Mouse (Mus musculus) CH12.LX (cell line): ENCODE measurements around the gene Mad2l2. TPM values are rescaled to one million over a fixed set of nuclear protein-coding genes. Genes with fewer than 3 reads are reported as not detected.

Experiments used
- DNase-seq: peaks from one replicate; pipeline ENCODE4 v3.0.0-alpha.2; 2013; ENCODE audit errors: extremely low read depth
- H3K27ac ChIP-seq: 2 replicates; pipeline ENCODE4 v1.5.1; 2012; ENCODE audit warnings: low read depth, mild to moderate bottlenecking, control low read depth, moderate library complexity; ENCODE audit not compliant: insufficient read depth
- H3K27me3 ChIP-seq: replicated peaks from 2 replicates; pipeline ENCODE3; 2012; ENCODE audit warnings: inconsistent platforms
- H3K36me3 ChIP-seq, 2 experiments: replicated peaks in 1 of 2; 2 replicates each; pipeline versions ENCODE3 to v1.6.1; 2012; ENCODE audit warnings: inconsistent platforms in 1 of 2, low read length in 1 of 2, mild to moderate bottlenecking in 1 of 2, mixed read lengths in 1 of 2, moderate library complexity in 1 of 2; ENCODE audit not compliant: control insufficient read depth in 1 of 2, insufficient read depth in 1 of 2
- H3K4me1 ChIP-seq, 2 experiments: 2 replicates each; pipeline ENCODE4 v1.6.1; 2012; ENCODE audit warnings: inconsistent platforms in 1 of 2, moderate library complexity in 1 of 2; ENCODE audit not compliant: insufficient read depth in 2 of 2, control insufficient read depth in 1 of 2
- H3K4me2 ChIP-seq: 2 replicates; pipeline ENCODE4 v1.6.1; 2012; ENCODE audit warnings: low read depth, mild to moderate bottlenecking, control low read depth; ENCODE audit not compliant: poor library complexity, insufficient read depth, severe bottlenecking
- H3K4me3 ChIP-seq, 3 experiments: fragments of 150-350 bp in 1 of 3; sonication (generic) in 1 of 3; replicated peaks in 1 of 3; 2 replicates each; pipeline versions ENCODE3 to v1.5.1; 2011 to 2012; ENCODE audit warnings: low read depth in 2 of 3, low read length in 2 of 3, mild to moderate bottlenecking in 2 of 3, moderate library complexity in 2 of 3, control low read depth in 1 of 3, improper control_type of control experiment in 1 of 3, inconsistent platforms in 1 of 3, mixed read lengths in 1 of 3; ENCODE audit not compliant: poor library complexity in 1 of 3
- H3K79me2 ChIP-seq: replicated peaks from 2 replicates; pipeline ENCODE4 v1.6.1; 2012; ENCODE audit warnings: mild to moderate bottlenecking, moderate library complexity; ENCODE audit not compliant: control insufficient read depth, poor library complexity, insufficient read depth, severe bottlenecking; ENCODE audit errors: extremely low read depth
- H3K9ac ChIP-seq: 2 replicates; pipeline ENCODE4 v1.6.1; 2012; ENCODE audit warnings: low read depth, mild to moderate bottlenecking, control low read depth, moderate library complexity; ENCODE audit not compliant: insufficient read depth
- H3K9me3 ChIP-seq: replicated peaks from 2 replicates; pipeline ENCODE3; 2012; ENCODE audit warnings: low read length, inconsistent platforms, mixed read lengths
- CHD1 ChIP-seq: IDR thresholded peaks from 2 replicates; pipeline ENCODE4 v1.6.1; 2012; ENCODE audit warnings: low read depth, low read length, improper control_type of control experiment, inconsistent platforms
- CHD2 ChIP-seq: IDR thresholded peaks from 2 replicates; pipeline ENCODE4 v1.6.1; 2011; ENCODE audit warnings: low read length, improper control_type of control experiment
- CTCF ChIP-seq, 2 experiments: IDR thresholded peaks in 1 of 2; conservative IDR thresholded peaks in 1 of 2; 2 replicates each; pipeline ENCODE4 v1.5.1; 2011 to 2012; ENCODE audit warnings: low read depth in 2 of 2, low read length in 2 of 2, improper control_type of control experiment in 1 of 2, inconsistent platforms in 1 of 2, mild to moderate bottlenecking in 1 of 2, moderate library complexity in 1 of 2
- ELF1 ChIP-seq: IDR thresholded peaks from 2 replicates; pipeline ENCODE4 v1.6.1; 2014; ENCODE audit warnings: low read depth, mild to moderate bottlenecking, inconsistent platforms, low read length, improper control_type of control experiment
- GABPA ChIP-seq: IDR thresholded peaks from 2 replicates; pipeline ENCODE4 v1.6.1; 2012; ENCODE audit warnings: low read depth, low read length, improper control_type of control experiment, inconsistent platforms; ENCODE audit not compliant: insufficient replicate concordance
- IRF4 ChIP-seq: IDR thresholded peaks from 2 replicates; pipeline ENCODE4 v1.6.1; 2014; ENCODE audit warnings: low read depth, mild to moderate bottlenecking, inconsistent platforms, low read length, improper control_type of control experiment
- MAFK ChIP-seq: IDR thresholded peaks from 2 replicates; pipeline ENCODE4 v1.6.1; 2011; ENCODE audit warnings: low read length, improper control_type of control experiment; ENCODE audit not compliant: insufficient replicate concordance
- MXI1 ChIP-seq: IDR thresholded peaks from 2 replicates; pipeline ENCODE4 v1.6.1; 2011; ENCODE audit warnings: mild to moderate bottlenecking, low read depth, low read length, improper control_type of control experiment
- MYC ChIP-seq: IDR thresholded peaks from 2 replicates; pipeline ENCODE4 v1.6.1; 2011; ENCODE audit warnings: low read depth, mild to moderate bottlenecking, improper control_type of control experiment, low read length
- NELFE ChIP-seq: IDR thresholded peaks from 2 replicates; pipeline ENCODE4 v1.6.1; 2011; ENCODE audit warnings: low read depth, low read length, improper control_type of control experiment
- NRF1 ChIP-seq: IDR thresholded peaks from 2 replicates; pipeline ENCODE4 v1.6.1; 2014; ENCODE audit warnings: low read depth, mild to moderate bottlenecking, inconsistent platforms, low read length, improper control_type of control experiment, moderate library complexity
- RCOR1 ChIP-seq: conservative IDR thresholded peaks from 2 replicates; pipeline ENCODE4 v1.6.1; 2012; ENCODE audit warnings: low read depth, mild to moderate bottlenecking, inconsistent platforms, low read length, improper control_type of control experiment
- SMC3 ChIP-seq: IDR thresholded peaks from 2 replicates; pipeline ENCODE4 v1.6.1; 2011; ENCODE audit warnings: low read depth, low read length, improper control_type of control experiment
- TCF12 ChIP-seq: IDR thresholded peaks from 2 replicates; pipeline ENCODE4 v1.6.1; 2014; ENCODE audit warnings: low read depth, mild to moderate bottlenecking, inconsistent platforms, low read length, improper control_type of control experiment
- ZKSCAN1 ChIP-seq: IDR thresholded peaks from 2 replicates; pipeline ENCODE4 v1.6.1; 2012; ENCODE audit warnings: low read depth, inconsistent platforms, low read length, improper control_type of control experiment, borderline replicate concordance
- ZNF384 ChIP-seq: IDR thresholded peaks from 2 replicates; pipeline ENCODE4 v1.6.1; 2012; ENCODE audit warnings: low read depth, low read length, improper control_type of control experiment, inconsistent platforms
- dilution Hi-C: fragments of 300-500 bp; cut with MboI; formaldehyde crosslinking; loops from 2 replicates; pipeline ENCODE4 v1.14.3; 2020; ENCODE audit warnings: low sequenced_read_pairs; ENCODE audit not compliant: extremely low pct_unique_long_range_greater_than_20kb, extremely low pct_ligation_motif_present
- in situ Hi-C: fragments of 300-500 bp; cut with MboI; formaldehyde crosslinking; loops from 3 replicates; pipeline ENCODE4 v1.14.3; 2019; ENCODE audit warnings: low sequenced_read_pairs, low pct_ligation_motif_present, low pct_unique_long_range_greater_than_20kb, mixed read lengths
- polyA plus RNA-seq: library from polyadenylated mRNA; unstranded; fragments of >175 nt; gene quantifications from 2 replicates; pipeline ENCODE4 v1.2.1, GENCODE M21; 2012; ENCODE audit warnings: low read depth; ENCODE audit not compliant: insufficient read length
- total RNA-seq, 2 experiments: library from RNA; depleted of rRNA; stranded (reverse); fragments of 300-350 nt in 1 of 2; fragments of >200 nt in 1 of 2; gene quantifications; 2 replicates each; pipeline ENCODE4 v1.2.3; 2012 to 2014

The Mad2l2 gene
- total and polyA plus RNA-seq, 3 experiments = 23.1 to 43.3 (median 36.5) TPM

DNA sequence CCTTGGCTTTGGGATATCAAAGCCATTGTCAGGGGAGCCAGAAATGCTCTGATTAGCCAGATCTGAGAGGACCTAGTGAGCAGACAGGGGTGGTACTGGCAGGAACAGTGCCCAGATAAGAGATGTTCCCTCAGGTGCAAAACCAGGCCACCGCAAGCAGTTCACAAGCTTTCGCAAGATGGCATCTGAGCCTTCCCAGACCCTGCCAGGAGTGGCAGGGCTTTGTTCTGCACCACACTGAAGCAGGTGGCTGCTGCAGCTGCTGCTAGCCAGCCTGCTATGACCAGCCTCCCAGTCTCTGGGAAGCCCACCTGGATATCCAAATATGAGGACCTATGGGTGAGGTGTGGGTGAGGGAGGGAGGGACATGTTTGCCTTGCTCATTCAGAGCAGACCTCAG, 32.2 kb upstream of the Mad2l2 start:
- TF ChIP-seq MYC (no peak), ZNF384 (no peak), NELFE (no peak), NRF1 (no peak), TCF12 (no peak), CTCF (conservative IDR thresholded peaks at IDR 0.05 in 1 of 2, IDR thresholded peaks at IDR 0.05 in 1 of 2; ENCODE audit: low read depth in 2 of 2, low read length in 2 of 2) (no peak), ELF1 (no peak), GABPA (no peak), MXI1 (no peak), ZKSCAN1 (no peak), MAFK (no peak), RCOR1 (no peak)
- H3K79me2 ChIP-seq = no peaks in the 10 kb centered on the region
- H3K27ac ChIP-seq = no peak overlapping the region
- H3K4me3 ChIP-seq = no peak overlapping the region
- peaks cover 80% of the 10 kb centered on the region for H3K27me3 ChIP-seq
- no peaks in the 10 kb centered on the region for H3K4me1 ChIP-seq
- H3K4me2 ChIP-seq = no peak overlapping the region
- dilution Hi-C loops = no loop called here
- in situ Hi-C loops = no loop called here
- no peaks in the 10 kb centered on the region for H3K36me3 ChIP-seq
- no peak for DNase-seq
- H3K9ac ChIP-seq = no peak overlapping the region
- no peaks in the 10 kb centered on the region for H3K9me3 ChIP-seq

DNA sequence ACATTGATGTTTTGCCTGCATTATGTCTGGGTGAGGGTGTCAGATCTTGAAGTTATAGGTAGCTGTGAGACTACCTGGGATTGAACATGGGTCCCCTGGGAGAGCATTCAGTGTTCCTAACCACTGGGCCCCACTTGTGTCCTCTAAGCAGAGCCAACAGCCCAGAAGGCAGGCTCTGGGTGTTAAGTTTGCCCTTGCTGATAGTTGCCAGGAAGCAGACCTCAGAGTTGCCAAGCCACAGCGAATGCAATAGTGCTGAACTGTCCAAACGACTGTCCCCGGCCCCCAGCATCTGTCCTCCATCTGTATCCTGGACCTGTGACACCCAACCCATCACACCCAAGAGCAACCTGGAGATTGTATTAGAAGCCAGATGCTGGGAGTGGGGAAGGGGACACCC, 31.5 kb upstream of the Mad2l2 start:
- Histone ChIP-seq H3K79me2 (no peaks in the 10 kb centered on the region), H3K4me3 (no peak overlapping the region), H3K9ac (no peak overlapping the region), H3K27ac (no peak overlapping the region), H3K4me1 (no peaks in the 10 kb centered on the region), H3K4me2 (no peak overlapping the region), H3K9me3 (no peaks in the 10 kb centered on the region), H3K36me3 (no peaks in the 10 kb centered on the region), H3K27me3 (peaks cover 84% of the 10 kb centered on the region)
- no peak for DNase-seq
- TF ChIP-seq RCOR1 (no peak), IRF4 (no peak), CHD1 (no peak), NELFE (no peak), SMC3 (no peak), CHD2 (no peak), GABPA (no peak), MXI1 (no peak)
- dilution Hi-C loops = no loop called here
- in situ Hi-C loops = no loop called here
